Mouse (Mus musculus) stomach, embryonic 16.5 days (tissue): ENCODE data around the gene Kctd19. TPM values are rescaled to one million over a fixed set of nuclear protein-coding genes. Genes with fewer than 3 reads are reported as not detected.

ENCODE experiments used
- ATAC-seq: fragments of 200-750 bp; cut with Nextera tagmentation; 2 replicates; pipeline ENCODE4 v1.8.0; 2017; ENCODE audit warnings: moderate number of reproducible peaks, moderate TSS enrichment; ENCODE audit not compliant: insufficient read depth, low FRiP score
- H3K27ac ChIP-seq: fragments of 300-500 bp; sonication (generic); 2 replicates; pipeline ENCODE4 v1.5.1; 2014; ENCODE audit warnings: low read length
- H3K27me3 ChIP-seq: fragments of 300-500 bp; sonication (generic); 2 replicates; pipeline ENCODE4 v1.6.1; 2014; ENCODE audit warnings: low read length, control low read depth, mixed read lengths; ENCODE audit not compliant: control insufficient read depth, insufficient read depth
- H3K36me3 ChIP-seq: fragments of 300-500 bp; sonication (generic); 2 replicates; pipeline ENCODE4 v1.6.1; 2014; ENCODE audit warnings: low read length; ENCODE audit not compliant: control insufficient read depth, insufficient read depth
- H3K4me1 ChIP-seq: fragments of 300-500 bp; sonication (generic); 2 replicates; pipeline ENCODE4 v1.6.1; 2014; ENCODE audit warnings: low read length, control low read depth, mixed read lengths; ENCODE audit not compliant: control insufficient read depth, insufficient read depth
- H3K4me2 ChIP-seq: fragments of 300-500 bp; sonication (generic); 2 replicates; pipeline ENCODE4 v1.6.1; 2014; ENCODE audit warnings: low read depth, low read length, mixed read lengths
- H3K4me3 ChIP-seq: fragments of 300-500 bp; sonication (generic); replicated peaks from 2 replicates; pipeline ENCODE4 v1.5.1; 2014; ENCODE audit warnings: mild to moderate bottlenecking, low read length
- H3K9ac ChIP-seq: fragments of 300-500 bp; sonication (generic); 2 replicates; pipeline ENCODE4 v1.6.1; 2014; ENCODE audit warnings: low read length
- H3K9me3 ChIP-seq: fragments of 300-500 bp; sonication (generic); replicated peaks from 2 replicates; pipeline ENCODE4 v1.6.1; 2016; ENCODE audit warnings: low read length, control low read depth; ENCODE audit not compliant: control insufficient read depth
- WGBS: fragments of 180-500 bp; shearing (Covaris S2); extraction: QIAGEN DNeasy Blood & Tissue Kit; methylation state at CpG from one replicate; pipeline ENCODE4 v1.1.7; 2014; 5-methylcytosine and 5-hydroxymethylcytosine counted together
- polyA plus RNA-seq: library from polyadenylated mRNA; unstranded; fragments of >200 nt; fragmentation: Nextera tagmentation; extraction: Ambion mirVana; gene quantifications from 2 replicates; pipeline ENCODE4 v1.2.1, GENCODE M21; 2015

Kctd19 gene
- polyA plus RNA-seq, 1 experiment from 2014 or later: not detected

DNA sequence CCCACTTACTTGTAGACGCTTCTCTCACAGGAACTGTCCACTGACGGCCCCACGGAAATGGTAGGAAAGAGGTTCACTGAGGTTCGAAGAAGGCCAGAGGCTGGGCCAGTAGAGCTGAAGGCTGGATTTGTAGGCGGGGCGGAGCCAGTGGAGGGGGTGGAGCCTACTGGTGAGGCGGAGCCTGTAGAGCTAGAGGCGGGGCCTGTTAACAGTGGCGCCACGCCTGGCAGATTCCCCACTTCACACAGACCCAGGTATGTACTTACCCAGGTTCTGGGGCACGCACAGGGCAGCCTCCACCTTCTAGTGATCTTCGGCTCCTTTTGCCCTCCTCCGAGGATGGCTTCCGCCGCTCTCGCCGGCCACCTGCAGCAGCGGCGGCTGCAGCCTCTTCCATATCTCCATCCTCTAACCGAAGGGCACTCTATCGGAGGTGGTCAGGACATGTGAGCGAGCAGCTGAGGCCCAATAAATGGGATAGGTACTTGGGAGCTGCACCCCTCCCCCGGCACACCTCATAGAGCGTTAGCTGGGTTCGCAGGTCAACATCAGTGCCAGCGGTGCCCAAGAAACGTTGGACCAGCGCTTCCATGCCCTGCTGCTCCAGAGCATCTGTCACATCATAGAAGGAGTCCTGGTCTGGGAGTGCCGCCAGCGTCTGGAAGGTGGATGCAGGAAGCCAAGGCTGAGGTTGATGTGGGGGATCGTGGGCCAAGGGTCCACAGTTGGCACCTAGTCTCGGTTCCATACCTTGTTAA lies 76.8 kb downstream of the Kctd19 start:
- H3K27me3 ChIP-seq: no peaks in the 10 kb centered on the region
- ATAC-seq: no peak
- 70% methylated on average over 32 of the region's 32 CpGs for WGBS
- H3K27ac ChIP-seq: no peak overlapping the region
- no peak overlapping the region for H3K4me3 ChIP-seq
- H3K9me3 ChIP-seq: no peaks in the 10 kb centered on the region
- H3K4me1 ChIP-seq: peaks cover 30% of the 10 kb centered on the region
- peaks cover 27% of the 10 kb centered on the region for H3K36me3 ChIP-seq
- no peak overlapping the region for H3K9ac ChIP-seq
- H3K4me2 ChIP-seq: no peak overlapping the region

Other genes with a start within 250 kb of the Kctd19 start
- gene Cbfb, start 242.8 kb downstream of the Kctd19 start, polyA plus RNA-seq: 41.8 and 46.1 TPM in 2 replicates
- gene D230025D16Rik, start 188.4 kb downstream of the Kctd19 start, polyA plus RNA-seq: 29.1 and 30.1 TPM in 2 replicates
- 21.4 and 21.6 TPM in 2 replicates for gene B3gnt9, start 158.3 kb downstream of the Kctd19 start, polyA plus RNA-seq
- 32.9 and 36.1 TPM in 2 replicates for gene Tradd, start 148.9 kb downstream of the Kctd19 start, polyA plus RNA-seq
- gene Fbxl8, start 148.9 kb downstream of the Kctd19 start, polyA plus RNA-seq: 3.4 and 4.7 TPM in 2 replicates
- not detected in 2 replicates for gene Hsf4, start 143.7 kb downstream of the Kctd19 start, polyA plus RNA-seq
- 1.3 and 2.3 TPM in 2 replicates for gene Nol3, start 137.4 kb downstream of the Kctd19 start, polyA plus RNA-seq
- 8.0 and 9.2 TPM in 2 replicates for gene 4931428F04Rik, start 123.6 kb downstream of the Kctd19 start, polyA plus RNA-seq
- gene Exoc3l, start 117.4 kb downstream of the Kctd19 start, polyA plus RNA-seq: 8.7 and 11.9 TPM in 2 replicates
- 72.0 and 74.0 TPM in 2 replicates for gene E2f4, start 115.8 kb downstream of the Kctd19 start, polyA plus RNA-seq
- gene Elmo3, start 107.9 kb downstream of the Kctd19 start, polyA plus RNA-seq: 18.9 and 19.4 TPM in 2 replicates
- gene Lrrc29, start 87.2 kb downstream of the Kctd19 start, polyA plus RNA-seq: 2.1 and 2.4 TPM in 2 replicates
- 124 and 131 TPM in 2 replicates for gene Tmem208, start 87.1 kb downstream of the Kctd19 start, polyA plus RNA-seq
- gene Fhod1, start 65.5 kb downstream of the Kctd19 start, polyA plus RNA-seq: 2.2 and 2.5 TPM in 2 replicates
- 1.5 and 1.7 TPM in 2 replicates for gene Slc9a5, start 64.7 kb downstream of the Kctd19 start, polyA plus RNA-seq
- gene Plekhg4, start 40.2 kb downstream of the Kctd19 start, polyA plus RNA-seq: 0.11 and 0.22 TPM in 2 replicates
- 0.17 and 0.47 TPM in 2 replicates for gene Lrrc36, start 69 bp upstream of the Kctd19 start, polyA plus RNA-seq
- 70.3 and 79.3 TPM in 2 replicates for gene Tppp3, start 58.0 kb upstream of the Kctd19 start, polyA plus RNA-seq
- gene Zdhhc1, start 83.4 kb upstream of the Kctd19 start, polyA plus RNA-seq: 33.8 and 34.6 TPM in 2 replicates
- 2.5 and 2.8 TPM in 2 replicates for gene Hsd11b2, start 105.3 kb upstream of the Kctd19 start, polyA plus RNA-seq
- gene Atp6v0d1, start 152.5 kb upstream of the Kctd19 start, polyA plus RNA-seq: 83.5 and 90.6 TPM in 2 replicates
- 21.9 and 23.3 TPM in 2 replicates for gene Ripor1, start 191.8 kb upstream of the Kctd19 start, polyA plus RNA-seq
- 76.0 and 76.1 TPM in 2 replicates for gene Ctcf, start 223.1 kb upstream of the Kctd19 start, polyA plus RNA-seq
- gene Agrp, start 223.9 kb upstream of the Kctd19 start, polyA plus RNA-seq: 0.81 and 0.99 TPM in 2 replicates